Mouse (Mus musculus) intestine, embryonic 14.5 days (tissue): Measurements from ENCODE around the gene Efhd2. TPM values are rescaled to one million over a fixed set of nuclear protein-coding genes. Genes with fewer than 3 reads are reported as not detected.

Experiments used
- ATAC-seq: fragments of 200-750 bp; cut with Nextera tagmentation; replicated peaks from 2 replicates; pipeline ENCODE4 v1.8.0; 2017; ENCODE audit warnings: low read depth, moderate number of reproducible peaks, moderate TSS enrichment, moderate library complexity; ENCODE audit not compliant: low FRiP score, low TSS enrichment
- DNase-seq: peaks from one replicate; pipeline ENCODE4 v3.0.0-alpha.2; 2018; ENCODE audit warnings: low spot score
- H3K27ac ChIP-seq: fragments of 300-500 bp; sonication (generic); 2 replicates; pipeline ENCODE4 v1.5.1; 2014; ENCODE audit warnings: low read depth, mild to moderate bottlenecking, control low read depth
- H3K27me3 ChIP-seq: fragments of 300-500 bp; sonication (generic); replicated peaks from 2 replicates; pipeline ENCODE4 v1.6.1; 2014; ENCODE audit warnings: low read length, control low read depth; ENCODE audit not compliant: control insufficient read depth, insufficient read depth
- H3K36me3 ChIP-seq: fragments of 300-500 bp; sonication (generic); 2 replicates; pipeline ENCODE4 v1.6.1; 2014; ENCODE audit warnings: low read length, control low read depth; ENCODE audit not compliant: control insufficient read depth, insufficient read depth
- H3K4me1 ChIP-seq: fragments of 300-500 bp; sonication (generic); replicated peaks from 2 replicates; pipeline ENCODE4 v1.6.1; 2014; ENCODE audit warnings: low read length, control low read depth, mixed read lengths; ENCODE audit not compliant: control insufficient read depth, insufficient read depth
- H3K4me2 ChIP-seq: fragments of 300-500 bp; sonication (generic); 2 replicates; pipeline ENCODE4 v1.6.1; 2014; ENCODE audit warnings: low read length
- H3K4me3 ChIP-seq: fragments of 300-500 bp; sonication (generic); 2 replicates; pipeline ENCODE4 v1.5.1; 2014; ENCODE audit warnings: low read depth, low read length, control low read depth, mixed read lengths
- H3K9ac ChIP-seq: fragments of 300-500 bp; sonication (generic); 2 replicates; pipeline ENCODE4 v1.6.1; 2014; ENCODE audit warnings: mild to moderate bottlenecking, low read length
- H3K9me3 ChIP-seq: fragments of 300-500 bp; sonication (generic); 2 replicates; pipeline ENCODE4 v1.6.1; 2016; ENCODE audit warnings: low read length, control low read depth; ENCODE audit not compliant: control insufficient read depth
- WGBS: fragments of 180-500 bp; shearing (Covaris S2); extraction: QIAGEN DNeasy Blood & Tissue Kit; methylation state at CpG from one replicate; pipeline ENCODE4 v1.1.7; 2014; 5-methylcytosine and 5-hydroxymethylcytosine counted together
- polyA plus RNA-seq: library from polyadenylated mRNA; unstranded; fragments of >200 nt; fragmentation: Nextera tagmentation; extraction: Ambion mirVana; gene quantifications from 2 replicates; pipeline ENCODE4 v1.2.1, GENCODE M21; 2014

Gene Efhd2
- polyA plus RNA-seq, 1 experiment from 2014 or later = 75.6 TPM

DNA sequence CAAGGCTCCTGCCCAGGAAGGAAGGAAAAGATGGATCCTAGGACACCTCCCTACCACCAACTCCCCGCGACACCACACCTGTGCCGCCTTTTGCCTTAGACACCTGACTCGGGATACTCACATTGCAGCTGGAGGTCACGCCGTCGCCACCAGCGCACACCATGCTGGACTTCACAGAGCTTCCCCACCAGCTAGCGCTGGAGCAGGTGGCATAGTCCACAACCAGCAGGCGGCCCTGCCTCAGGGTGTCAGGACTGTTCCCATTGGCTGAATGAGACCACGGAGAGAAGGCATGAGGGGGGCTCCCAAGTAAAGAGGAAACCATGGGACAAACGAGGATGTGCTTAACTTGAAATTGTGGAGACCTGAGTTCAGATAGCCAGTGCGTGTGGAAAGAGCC, 55.9 kb downstream of the Efhd2 start:
- Histone ChIP-seq H3K4me2 (no peak overlapping the region), H3K36me3 (peaks cover 18% of the 10 kb centered on the region; the same call in 1 of the 2 replicates), H3K9ac (no peak overlapping the region), H3K9me3 (no peaks in the 10 kb centered on the region), H3K4me3 (no peak overlapping the region), H3K27me3 (no peaks in the 10 kb centered on the region), H3K27ac (no peak overlapping the region), H3K4me1 (no peaks in the 10 kb centered on the region)
- ATAC-seq (no peak), DNase-seq (no peak)
- WGBS = 84% methylated on average over 13 of the region's 13 CpGs

DNA sequence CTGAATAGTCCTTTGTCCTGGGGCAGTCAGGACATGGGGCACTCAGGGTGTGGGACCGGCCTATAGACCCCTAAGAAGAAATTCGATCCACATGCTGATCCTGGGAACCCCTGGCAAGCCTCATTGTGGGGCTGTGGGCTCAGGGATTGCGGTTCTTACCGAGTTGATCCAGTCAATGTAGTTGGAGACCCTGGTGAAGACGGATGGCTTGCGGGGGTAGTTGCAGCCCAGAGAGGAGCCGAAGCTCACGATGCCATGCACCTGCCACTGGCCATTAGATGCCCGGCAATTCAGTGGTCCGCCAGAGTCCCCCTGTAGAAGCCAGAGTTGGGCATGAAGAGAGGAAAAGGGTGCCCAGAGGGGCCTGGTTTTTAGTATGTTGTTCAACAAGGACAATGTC, 57.0 kb downstream of the Efhd2 start:
- H3K9ac ChIP-seq = no peak overlapping the region
- 82% methylated on average over 10 of the region's 10 CpGs for WGBS
- no peak overlapping the region for H3K4me2 ChIP-seq
- no peaks in the 10 kb centered on the region for H3K9me3 ChIP-seq
- DNase-seq (no peak), ATAC-seq (no peak)
- no peak overlapping the region for H3K4me3 ChIP-seq
- no peak overlapping the region for H3K27ac ChIP-seq
- no peaks in the 10 kb centered on the region for H3K27me3 ChIP-seq
- no peaks in the 10 kb centered on the region for H3K4me1 ChIP-seq
- H3K36me3 ChIP-seq = peaks cover 26% of the 10 kb centered on the region

DNA sequence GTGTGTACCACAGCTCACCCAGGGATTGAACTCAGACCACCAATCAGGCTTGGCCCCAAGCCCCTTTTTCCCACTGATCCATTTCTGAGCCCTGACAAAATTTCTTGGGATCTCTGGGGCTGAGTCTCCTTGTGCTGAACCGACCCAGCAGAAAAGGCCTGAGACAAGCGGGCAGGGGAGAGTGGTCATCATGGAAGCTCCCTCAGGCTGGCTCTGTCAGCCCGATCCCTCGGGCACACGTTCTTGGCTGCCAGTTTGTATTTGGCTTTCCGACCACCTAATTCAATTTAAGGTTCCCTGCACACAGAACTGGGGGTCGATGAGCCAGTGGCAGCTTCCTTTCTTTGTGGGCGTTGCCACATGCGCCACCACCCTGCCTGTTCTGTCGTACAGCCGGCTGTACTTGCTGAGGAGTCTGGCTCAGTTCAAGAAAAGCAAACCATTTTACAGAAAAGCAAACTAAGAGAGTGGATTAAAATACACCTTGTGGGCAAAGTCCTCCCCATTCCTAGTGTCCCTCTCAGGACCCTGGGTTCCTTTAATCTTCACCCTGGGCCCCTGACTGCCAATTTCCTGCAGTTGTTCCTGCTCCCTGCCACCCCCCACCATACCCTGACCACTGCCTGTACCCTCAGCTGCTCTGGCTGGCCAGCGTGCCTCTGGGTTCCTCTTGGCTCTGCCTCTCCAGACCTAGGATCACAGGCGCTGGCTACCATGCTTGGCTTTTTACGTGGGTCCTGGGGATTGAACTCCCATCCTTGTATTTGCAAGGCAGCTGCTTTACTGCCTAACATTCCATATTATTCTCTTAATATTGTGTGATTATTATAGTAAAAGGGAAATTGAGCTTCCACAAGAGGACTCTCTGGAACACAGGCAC, 57.7 kb downstream of the Efhd2 start:
- ATAC-seq (no peak), DNase-seq (no peak)
- no peaks in the 10 kb centered on the region for H3K4me1 ChIP-seq
- no peak overlapping the region for H3K4me2 ChIP-seq
- H3K9me3 ChIP-seq = no peaks in the 10 kb centered on the region
- no peaks in the 10 kb centered on the region for H3K27me3 ChIP-seq
- no peak overlapping the region for H3K27ac ChIP-seq
- no peak overlapping the region for H3K4me3 ChIP-seq
- WGBS = 74% methylated on average over 14 of the region's 14 CpGs
- no peak overlapping the region for H3K9ac ChIP-seq
- peaks cover 33% of the 10 kb centered on the region for H3K36me3 ChIP-seq

DNA sequence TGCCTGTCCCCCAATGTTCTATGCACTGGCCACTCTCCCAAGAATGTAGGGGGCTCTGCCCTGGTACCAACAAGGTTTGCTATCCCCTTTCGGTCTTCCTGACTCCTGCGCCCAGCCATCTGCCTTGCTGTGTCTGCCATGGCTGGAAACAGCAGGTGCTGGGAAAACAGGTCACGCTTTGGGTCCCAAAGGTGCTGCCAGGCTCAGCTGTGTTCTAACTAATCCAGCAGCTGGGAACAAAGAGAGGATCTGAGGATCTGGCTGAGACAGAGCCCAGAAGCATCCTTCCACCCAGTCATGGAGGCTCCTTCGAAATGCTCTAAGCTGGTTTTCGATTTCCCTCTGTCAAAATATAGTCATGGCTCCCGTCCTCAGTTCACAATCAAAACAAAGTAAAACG, 58.5 kb downstream of the Efhd2 start:
- H3K27me3 ChIP-seq = no peaks in the 10 kb centered on the region
- H3K36me3 ChIP-seq = peaks cover 40% of the 10 kb centered on the region
- H3K9me3 ChIP-seq = no peaks in the 10 kb centered on the region
- no peaks in the 10 kb centered on the region for H3K4me1 ChIP-seq
- no peak overlapping the region for H3K4me2 ChIP-seq
- H3K9ac ChIP-seq = no peak overlapping the region
- H3K27ac ChIP-seq = no peak overlapping the region
- H3K4me3 ChIP-seq = no peak overlapping the region
- ATAC-seq (no peak), DNase-seq (no peak)
- whole genome bisulfite sequencing = 86% methylated on average over 7 of the region's 7 CpGs

DNA sequence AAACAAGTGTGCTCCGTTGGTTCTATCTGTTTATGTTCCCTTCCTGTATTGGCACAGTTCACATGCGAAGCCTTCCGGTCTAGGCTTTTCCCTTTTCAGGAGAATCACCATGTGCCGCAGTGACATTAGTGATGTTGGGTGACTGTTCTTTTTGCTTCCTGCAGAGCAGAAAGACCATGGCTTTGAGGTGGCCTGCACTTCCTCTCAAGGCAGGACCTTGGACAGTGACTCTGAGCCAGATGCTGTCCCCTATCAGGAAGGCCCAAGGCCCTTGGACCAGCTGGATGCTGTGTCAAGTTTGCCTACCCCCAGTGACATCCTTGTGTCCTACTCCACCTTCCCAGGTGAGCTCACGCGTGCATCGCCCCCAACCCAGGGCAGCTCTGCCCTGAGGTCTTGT, 63.3 kb downstream of the Efhd2 start:
- Histone ChIP-seq H3K4me2 (no peak overlapping the region), H3K36me3 (peaks cover 89% of the 10 kb centered on the region), H3K4me1 (no peaks in the 10 kb centered on the region), H3K4me3 (no peak overlapping the region), H3K27me3 (no peaks in the 10 kb centered on the region), H3K27ac (no peak overlapping the region), H3K9me3 (no peaks in the 10 kb centered on the region), H3K9ac (no peak overlapping the region)
- DNase-seq (no peak), ATAC-seq (no peak)
- 96% methylated on average over 7 of the region's 7 CpGs for WGBS

DNA sequence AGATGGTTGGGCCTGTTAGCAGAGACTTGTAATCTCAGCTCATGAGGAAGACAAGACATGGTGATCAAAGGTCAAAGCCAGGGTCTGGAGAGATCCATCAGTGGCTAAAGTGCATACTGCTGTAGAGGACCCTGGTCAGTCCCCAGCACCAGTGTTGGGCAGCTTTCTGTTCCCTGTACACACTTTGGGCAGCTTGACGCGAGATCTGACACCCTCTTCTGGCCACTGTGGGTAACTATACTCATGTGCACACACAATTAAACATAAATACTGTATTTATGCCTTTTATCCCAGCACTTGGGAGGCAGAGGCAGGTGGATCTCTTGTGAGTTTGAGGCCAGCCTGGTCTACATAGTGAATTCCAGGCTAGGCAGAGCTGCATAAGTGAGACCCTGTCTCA, 63.7 kb downstream of the Efhd2 start:
- Histone ChIP-seq H3K4me1 (no peaks in the 10 kb centered on the region), H3K9ac (no peak overlapping the region), H3K36me3 (peaks cover 93% of the 10 kb centered on the region), H3K4me2 (no peak overlapping the region), H3K27me3 (no peaks in the 10 kb centered on the region), H3K4me3 (no peak overlapping the region), H3K27ac (no peak overlapping the region), H3K9me3 (no peaks in the 10 kb centered on the region)
- no peak for ATAC-seq
- DNase-seq = no peak
- WGBS = 100% methylated on average over 2 of the region's 2 CpGs

DNA sequence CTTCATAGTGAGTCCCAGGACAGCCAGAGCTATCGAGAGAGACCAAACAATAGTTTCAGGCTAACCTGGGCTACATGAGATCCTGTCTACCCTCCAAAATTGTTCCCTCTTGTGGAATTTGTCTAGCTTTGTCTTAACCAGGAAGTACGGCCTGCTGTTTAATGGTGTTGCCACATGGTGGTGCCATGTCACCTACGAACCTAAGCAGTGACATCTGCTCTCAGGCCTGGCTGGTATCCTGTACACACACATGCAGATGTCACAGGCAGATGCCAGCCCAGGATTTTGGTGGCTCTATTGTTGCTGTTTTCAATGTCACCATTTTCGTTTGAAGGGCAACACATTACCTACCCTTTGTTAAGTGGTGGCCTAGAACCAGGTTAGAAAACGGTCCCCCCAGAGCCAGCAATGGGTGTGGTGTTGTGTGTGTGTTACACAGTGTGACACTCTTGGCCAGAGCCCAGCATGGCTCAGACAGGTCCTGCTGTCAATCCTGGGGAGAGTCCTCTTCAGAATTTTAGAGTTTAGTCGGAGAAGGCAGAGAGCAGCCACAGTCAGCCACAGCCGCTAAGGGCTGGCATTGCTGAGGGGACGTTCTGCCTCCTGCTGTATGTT, 64.8 kb downstream of the Efhd2 start:
- no peak overlapping the region for H3K4me3 ChIP-seq
- DNase-seq = no peak
- H3K9me3 ChIP-seq = no peaks in the 10 kb centered on the region
- no peaks in the 10 kb centered on the region for H3K4me1 ChIP-seq
- H3K27ac ChIP-seq = no peak overlapping the region
- no peaks in the 10 kb centered on the region for H3K27me3 ChIP-seq
- ATAC-seq = peak; percentile 67; the same call in 1 of the 2 replicates
- H3K36me3 ChIP-seq = peaks cover 94% of the 10 kb centered on the region
- no peak overlapping the region for H3K9ac ChIP-seq
- no peak overlapping the region for H3K4me2 ChIP-seq
- 81% methylated on average over 8 of the region's 8 CpGs for WGBS
